Mouse (Mus musculus) G1E-ER4 (cell line): ENCODE results near the gene Aggf1. TPM values are rescaled to one million over a fixed set of nuclear protein-coding genes. Genes with fewer than 3 reads are reported as not detected.

ENCODE experiments used
- GATA1 ChIP-seq: IDR thresholded peaks from one replicate; pipeline ENCODE4 v1.8.0; 2012; ENCODE audit warnings: low read length, inconsistent platforms
- polyA plus RNA-seq: library from polyadenylated mRNA; stranded (reverse); fragments of >175 nt; gene quantifications from 2 replicates; pipeline ENCODE4 v1.2.3, GENCODE M21; 2012

The Aggf1 gene
- 25.2 and 27.8 TPM in 2 replicates for polyA plus RNA-seq

GRCm38 (mm10) chr13:95374701-95375553, at the start of gene Aggf1:
Aggf1 (minus strand) TSS chr13:95375352.
- no peak for TF ChIP-seq GATA1

- no peak for TF ChIP-seq GATA1
These were observed 49.8 kb upstream of the Aggf1 start for GRCm38 (mm10) chr13:95424932-95425331.

GRCm38 (mm10) chr13:95419204-95419749, 44.1 kb upstream of the Aggf1 start:
- TF ChIP-seq GATA1 = peak; percentile 33

- TF ChIP-seq GATA1 = no peak
These were observed 43.5 kb upstream of the Aggf1 start for GRCm38 (mm10) chr13:95418575-95419203.

- peak; percentile 60 for TF ChIP-seq GATA1
These were observed 37.1 kb upstream of the Aggf1 start for GRCm38 (mm10) chr13:95412257-95412656.

- TF ChIP-seq GATA1 = no peak
These were observed 18.1 kb upstream of the Aggf1 start for GRCm38 (mm10) chr13:95393242-95393641.

- no peak for TF ChIP-seq GATA1
These were observed 15.0 kb upstream of the Aggf1 start for GRCm38 (mm10) chr13:95389866-95390865.

- TF ChIP-seq GATA1 = no peak
These were observed 13.1 kb upstream of the Aggf1 start for GRCm38 (mm10) chr13:95388226-95388625.

- no peak for TF ChIP-seq GATA1
These were observed 7.3 kb upstream of the Aggf1 start for GRCm38 (mm10) chr13:95382418-95382817.

- no peak for TF ChIP-seq GATA1
These were observed 3.5 kb upstream of the Aggf1 start for GRCm38 (mm10) chr13:95378696-95379095.

GRCm38 (mm10) chr13:95375554-95375914, 382 bp upstream of the Aggf1 start:
- TF ChIP-seq GATA1 = no peak

- TF ChIP-seq GATA1 = no peak
These were observed 8.8 kb downstream of the Aggf1 start for GRCm38 (mm10) chr13:95366356-95366755.

- TF ChIP-seq GATA1 = no peak
These were observed 11.7 kb downstream of the Aggf1 start for GRCm38 (mm10) chr13:95363440-95363839.

- TF ChIP-seq GATA1 = no peak
These were observed 16.9 kb downstream of the Aggf1 start for GRCm38 (mm10) chr13:95358223-95358622.

GRCm38 (mm10) chr13:95348476-95348875, 26.7 kb downstream of the Aggf1 start:
- TF ChIP-seq GATA1 = no peak
